Mouse (Mus musculus) thymus, postnatal 10 days (tissue): ENCODE results near the gene Lbh.

Source experiments
- DNase-seq, 2 experiments: peaks; one replicate each; pipeline ENCODE4 v3.0.0; 2021; ENCODE audit warnings: low spot score in 2 of 2

Lbh gene

DNA sequence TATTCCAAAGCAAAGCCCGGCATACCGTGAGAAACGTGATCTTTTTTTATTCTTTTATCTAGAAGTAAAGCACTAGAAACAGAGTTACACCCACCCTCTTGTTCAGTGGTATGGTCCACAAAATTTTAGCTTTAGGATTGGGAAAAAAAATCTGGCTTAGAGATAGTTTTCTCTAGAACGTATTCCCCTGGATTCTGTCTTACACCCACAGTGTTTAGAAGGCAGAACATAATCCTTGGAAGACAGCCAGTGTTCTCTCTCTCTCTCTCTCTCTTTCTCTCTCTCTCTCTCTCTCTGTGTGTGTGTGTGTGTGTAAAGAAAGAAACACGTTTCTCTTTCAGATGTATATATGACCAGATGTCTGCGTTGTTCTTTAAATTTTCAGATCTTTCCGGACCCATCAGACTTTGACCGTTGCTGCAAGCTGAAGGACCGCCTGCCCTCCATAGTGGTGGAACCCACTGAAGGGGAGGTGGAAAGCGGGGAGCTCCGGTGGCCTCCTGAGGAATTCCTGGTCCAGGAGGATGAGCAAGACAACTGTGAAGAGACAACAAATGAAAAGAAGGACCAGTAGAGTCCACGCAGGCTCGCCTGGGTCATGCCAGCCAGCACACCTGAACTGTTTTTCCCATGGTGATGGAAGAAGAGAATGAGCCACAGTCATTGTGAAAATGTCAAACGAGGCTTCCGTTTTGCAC is 20.9 kb downstream of the Lbh start:
- DNase-seq, result peak; percentile 44 to 45

DNA sequence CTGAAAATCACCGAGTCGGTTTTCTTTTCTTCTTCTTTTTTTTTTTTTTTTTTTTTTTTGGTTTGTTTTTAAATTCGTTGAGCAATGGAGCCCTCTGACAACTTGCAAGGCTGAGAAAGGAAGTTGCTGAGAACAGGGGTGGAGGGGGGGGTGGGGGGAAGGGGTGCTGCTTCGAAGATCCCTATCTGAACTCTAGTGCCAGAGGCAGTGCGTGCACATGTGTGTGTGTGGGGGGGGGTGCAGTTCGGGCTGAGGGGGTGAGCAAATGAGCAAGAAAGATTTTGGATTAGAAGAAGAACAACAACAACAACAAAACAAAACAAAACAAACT is 21.4 kb downstream of the Lbh start:
- DNase-seq, result peak; percentile 62 to 67

DNA sequence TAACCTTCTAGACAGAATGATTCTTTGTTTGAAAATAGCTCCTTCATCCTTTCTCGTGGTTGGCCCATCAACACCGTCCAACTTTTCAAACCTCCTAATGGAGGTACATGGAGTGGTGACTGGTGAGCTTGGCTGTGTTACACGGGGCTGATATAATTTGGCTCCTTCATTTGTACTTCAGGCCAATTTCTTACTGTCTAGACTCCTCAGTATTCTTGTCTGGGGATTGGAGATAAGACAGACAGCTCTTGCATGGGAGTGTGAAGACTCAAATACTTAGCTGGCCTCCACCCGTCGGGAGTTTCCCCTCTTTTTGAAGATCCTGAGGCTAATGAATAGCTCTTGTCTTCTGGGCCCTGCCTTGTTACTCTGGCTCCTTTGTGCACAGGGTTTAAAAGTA is 26.3 kb downstream of the Lbh start:
- no peak for DNase-seq

DNA sequence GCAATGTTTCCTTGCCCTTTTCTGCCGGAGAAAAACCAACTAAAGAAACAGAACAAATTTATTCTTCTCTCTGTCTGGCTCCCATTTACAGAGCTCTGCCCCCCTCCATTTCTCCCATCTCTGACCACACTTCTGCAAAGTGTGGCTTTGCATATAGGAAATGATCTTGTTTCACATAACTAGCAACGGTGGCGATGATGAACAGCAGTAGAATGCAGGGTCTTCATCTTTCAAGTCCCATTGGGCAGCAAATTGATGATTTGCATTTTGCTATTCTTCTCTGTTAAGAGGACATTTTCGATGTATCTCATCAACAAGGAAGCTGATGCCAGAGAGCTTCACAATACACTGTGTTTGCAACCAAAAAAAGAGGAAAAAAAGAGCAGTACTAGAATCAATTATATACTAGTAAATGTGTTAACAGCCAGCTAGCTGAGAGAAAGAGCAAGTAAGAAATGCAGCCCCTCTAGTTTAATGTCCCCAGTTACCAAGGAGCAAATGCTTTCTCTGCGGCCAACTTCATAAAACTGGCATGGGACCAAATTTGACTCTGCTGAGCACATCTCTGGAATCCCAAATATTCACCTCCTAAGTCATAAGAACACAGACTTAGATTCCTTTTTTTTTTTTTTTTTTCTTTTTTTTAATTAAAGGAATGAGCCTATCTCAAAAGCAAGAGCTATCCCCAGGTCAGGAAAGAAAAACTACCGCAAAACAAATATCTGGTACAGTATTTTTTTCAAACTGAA is 29.2 kb downstream of the Lbh start:
- no peak for DNase-seq

DNA sequence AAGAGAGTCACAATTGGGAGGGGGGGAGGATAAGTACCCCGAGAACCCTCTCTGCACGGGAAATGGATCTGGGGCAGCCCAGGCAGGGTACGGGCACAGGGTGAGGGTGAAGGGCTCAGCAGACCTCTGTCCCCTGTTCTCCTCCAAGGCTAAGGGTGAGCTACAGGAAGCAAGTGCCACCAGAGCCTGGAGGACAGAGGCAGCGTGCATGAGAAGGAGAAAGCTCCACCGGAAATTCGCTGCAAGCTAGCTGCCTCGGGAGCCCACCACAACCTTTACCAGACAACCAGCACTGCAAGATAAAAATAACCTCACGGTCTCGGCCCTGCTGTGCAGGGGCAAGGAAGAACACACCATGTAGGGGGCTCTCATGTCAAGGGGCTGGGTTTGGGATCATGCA is 30.0 kb downstream of the Lbh start:
- DNase-seq, result peak; percentile 76

DNA sequence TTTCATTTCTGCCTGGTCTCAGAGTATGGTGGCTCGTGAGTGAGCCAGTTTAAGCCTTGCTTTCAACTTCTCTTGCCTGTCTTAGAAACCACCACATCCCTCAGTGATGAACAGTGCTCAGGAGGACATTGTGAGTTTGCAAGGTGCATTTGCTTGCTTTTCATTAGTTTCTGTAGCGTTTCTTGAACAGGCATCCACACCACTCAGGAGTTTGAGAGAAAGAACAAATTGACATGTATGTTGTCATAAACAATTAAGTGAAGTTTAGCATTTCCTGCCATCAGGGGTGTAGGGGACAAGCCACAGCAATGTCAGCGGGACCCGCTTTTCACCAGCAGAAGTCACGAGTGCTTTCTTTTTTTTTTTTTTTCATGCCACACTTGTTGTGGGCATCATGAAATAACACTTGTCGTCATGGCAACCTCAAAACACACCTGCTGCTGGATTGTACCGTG is 31.2 kb downstream of the Lbh start:
- peak; percentile 59 to 67 for DNase-seq

DNA sequence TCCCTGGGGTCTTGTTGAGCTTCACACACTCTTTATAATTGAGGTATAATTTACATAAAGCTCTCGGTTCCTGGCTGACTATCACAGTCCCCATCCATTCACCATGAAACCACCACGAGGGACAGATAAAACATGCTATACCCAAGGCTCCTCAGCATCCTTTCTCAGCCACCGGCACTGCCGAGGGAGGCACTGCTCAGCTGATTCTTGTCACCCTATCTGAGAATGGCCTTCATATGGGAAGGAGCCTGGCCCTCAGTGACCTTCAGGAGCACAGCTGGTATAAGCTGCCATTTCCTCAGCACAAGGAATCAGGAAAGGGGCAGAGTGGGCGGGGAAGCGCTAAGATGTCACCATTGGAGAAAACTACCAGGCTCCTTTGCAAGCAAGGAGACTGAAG is 33.2 kb downstream of the Lbh start:
- DNase-seq, result no peak

DNA sequence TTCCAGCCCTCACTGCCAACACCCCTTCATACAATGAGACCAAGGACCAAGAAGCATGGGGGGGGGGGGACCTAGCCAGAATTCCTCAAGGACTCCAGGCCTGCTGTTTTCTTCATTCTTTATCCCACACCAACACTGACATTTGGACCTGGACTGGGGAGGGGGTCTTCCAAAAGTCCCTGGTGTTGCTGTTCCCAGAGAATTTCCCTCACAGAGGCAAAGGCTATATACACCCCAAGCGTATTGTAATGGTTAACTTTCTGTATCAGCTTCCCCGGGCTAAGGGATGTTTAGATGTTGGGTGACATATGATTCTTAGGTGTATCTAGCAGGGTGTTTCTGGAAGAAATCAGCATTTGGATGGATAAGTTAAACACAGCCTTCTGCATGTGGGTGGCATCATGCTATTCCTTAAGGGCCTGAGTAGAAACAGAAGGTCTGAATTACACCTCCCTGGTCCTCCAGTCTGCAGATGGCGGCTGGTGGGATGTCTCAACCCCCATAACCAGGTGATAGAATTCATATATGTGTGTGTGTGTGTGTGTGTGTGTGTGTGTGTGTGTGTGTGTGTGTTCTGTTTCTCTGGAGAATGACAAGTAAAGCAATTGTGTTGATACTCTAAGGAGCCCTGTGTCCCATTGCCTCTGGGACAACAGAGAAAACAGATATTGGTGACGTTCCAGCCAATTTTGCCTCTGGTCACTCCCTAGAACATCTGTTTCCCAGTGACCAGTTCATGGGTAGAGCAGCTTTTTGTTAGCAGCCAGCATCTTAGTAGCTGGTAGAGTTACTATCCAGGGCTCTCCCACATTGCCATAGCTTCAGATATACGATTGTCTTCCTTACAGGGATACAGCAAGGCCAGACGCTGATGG is 35.9 kb downstream of the Lbh start:
- DNase-seq, result no peak

DNA sequence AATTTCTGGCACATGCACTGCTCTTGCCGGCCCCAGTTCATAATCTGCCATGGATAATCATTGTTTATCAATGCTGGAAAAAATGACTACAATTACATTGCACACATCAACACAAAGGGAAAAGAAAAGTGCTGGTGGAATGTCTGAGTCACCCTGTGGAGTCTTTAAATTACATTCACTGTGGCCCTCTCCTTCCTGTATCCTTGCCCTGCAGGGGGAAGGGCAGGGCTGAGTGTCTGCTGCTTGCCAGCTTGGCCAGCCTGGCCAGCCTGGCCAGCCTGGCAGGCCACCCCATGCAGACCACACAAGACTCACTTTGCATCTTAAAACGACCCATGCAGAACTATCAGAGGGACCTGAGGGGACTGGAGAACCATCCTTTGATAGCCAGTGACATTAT is 37.4 kb downstream of the Lbh start:
- no peak for DNase-seq

DNA sequence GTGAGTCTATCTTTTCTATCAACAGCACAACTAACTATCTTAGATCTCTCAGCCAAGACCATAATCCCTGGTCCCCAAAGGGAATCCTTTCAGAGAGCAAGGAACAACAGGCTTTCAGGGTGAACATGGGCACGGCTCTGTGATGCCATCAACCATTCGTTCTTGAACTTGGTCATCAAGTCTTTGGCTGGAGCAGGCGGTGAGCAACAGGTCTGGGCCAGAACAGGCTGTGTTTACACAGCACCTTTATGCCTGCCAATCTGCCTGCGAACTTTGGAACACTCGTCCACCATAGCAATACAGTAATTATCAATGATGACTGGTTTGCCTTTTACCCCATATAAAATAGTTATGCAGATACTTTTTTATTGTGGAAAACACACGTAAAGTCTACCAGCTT is 38.9 kb downstream of the Lbh start:
- no peak for DNase-seq

DNA sequence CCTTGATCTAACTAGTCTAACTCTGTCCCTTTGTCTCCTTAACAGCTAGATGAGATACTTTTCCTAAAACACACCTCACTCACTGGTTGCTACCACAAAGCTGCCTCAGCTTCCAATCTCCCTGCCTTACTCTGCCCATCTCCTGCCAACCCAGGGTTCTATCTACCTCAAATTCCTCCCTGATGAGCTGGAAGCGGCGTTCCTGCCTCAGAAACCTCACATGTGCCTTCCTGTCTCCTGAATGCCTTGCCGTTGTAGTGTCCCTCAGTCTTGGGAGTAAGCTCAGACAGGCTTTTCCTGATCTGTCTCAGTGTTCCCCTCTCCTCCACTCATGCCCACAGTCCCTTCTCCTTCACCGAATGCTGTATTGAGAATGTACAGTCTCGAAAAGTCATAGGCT is 40.8 kb downstream of the Lbh start:
- no peak for DNase-seq

DNA sequence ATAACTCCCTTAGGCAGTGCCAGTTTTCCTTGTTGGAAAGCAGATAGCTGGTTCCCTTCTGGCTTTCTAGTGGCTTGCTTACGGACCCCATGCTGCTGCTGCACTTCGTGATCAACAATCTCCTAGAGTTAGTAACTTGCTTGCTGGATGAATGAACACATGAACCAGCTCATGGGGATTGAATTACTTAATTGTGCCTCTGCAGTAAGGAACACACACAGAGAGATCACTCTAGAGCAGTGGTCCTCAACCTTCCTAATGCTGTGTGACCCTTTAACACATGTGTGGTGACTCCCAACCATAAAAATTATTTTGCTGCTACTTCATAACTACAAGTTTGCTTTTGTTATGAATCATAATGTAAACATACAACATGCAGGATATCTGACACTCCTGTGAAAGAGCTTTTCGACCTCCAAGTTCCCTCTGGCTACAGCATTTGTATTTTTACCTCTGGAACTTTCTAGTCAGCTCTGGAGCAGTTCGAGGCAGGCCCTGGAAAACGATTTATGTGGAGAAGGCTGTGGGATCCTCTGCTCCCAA is 41.5 kb downstream of the Lbh start:
- DNase-seq, result no peak

DNA sequence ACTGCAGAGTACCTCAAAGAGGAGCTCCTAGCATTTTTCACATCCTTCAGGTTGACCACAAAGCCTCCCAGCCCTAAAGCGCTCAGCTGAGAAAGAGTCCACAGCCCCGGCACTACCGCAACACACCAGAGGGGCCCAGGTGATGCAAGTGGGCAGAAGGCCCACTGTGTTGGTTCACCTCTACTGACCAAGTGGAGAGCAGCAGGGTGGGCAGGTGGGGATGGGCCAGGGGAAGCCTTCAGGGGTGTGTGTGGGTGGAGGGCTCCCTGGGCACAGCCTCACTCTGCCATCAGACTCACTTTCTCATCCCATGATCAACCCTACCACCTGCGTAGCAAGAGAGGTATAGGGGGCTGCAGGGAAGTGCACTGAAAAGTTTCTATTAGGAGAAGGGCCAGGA is 42.1 kb downstream of the Lbh start:
- no peak for DNase-seq

DNA sequence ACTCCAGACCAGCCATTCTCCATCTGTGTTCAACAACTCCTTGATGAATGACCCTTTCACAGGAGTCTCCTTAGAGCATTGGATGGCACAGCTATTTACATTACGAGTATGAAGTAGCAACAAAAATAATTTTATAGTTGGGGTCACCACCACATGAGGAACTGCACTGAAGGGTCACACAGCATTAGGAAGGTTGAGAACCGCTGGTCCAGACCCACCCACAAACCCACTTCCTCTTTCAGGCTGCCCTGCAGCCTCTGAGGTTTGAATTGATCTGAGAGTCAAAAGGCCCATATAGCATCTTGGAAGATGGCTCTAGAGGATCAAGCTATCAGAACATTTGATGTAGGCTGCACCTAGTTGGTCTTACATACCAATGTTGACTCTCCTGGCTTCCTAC is 42.8 kb downstream of the Lbh start:
- no peak for DNase-seq

DNA sequence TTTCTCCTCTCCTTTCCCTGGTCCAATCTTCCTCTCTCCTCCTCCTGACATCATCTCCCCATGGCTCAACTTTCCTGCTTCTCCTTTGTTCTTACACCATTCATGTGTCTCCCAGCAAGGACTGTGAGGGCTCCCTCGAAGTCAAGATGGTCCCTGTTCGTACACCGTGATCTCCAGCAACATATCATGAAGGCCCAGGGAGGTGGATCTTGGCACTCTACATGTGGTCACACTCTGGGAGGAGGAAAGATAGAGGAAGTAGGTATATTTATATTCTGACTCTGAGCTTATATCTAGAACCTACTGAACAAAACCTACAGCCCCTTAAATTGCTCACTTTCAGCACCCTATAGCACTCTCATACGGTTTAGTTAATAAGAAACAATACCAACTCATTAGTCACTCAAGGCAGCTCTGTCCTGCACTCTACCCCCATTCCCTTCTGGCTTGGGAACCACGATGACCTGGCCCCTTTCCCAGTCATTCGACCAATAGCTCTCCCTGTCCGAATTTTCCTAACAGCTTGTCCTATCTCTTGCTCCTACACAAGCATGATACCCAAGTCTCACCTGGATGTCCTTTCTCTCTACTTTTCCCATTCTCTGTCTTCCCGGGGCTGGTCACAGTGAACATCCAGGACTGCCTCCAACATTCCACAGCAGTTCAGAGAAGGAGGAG is 44.0 kb downstream of the Lbh start:
- no peak for DNase-seq

DNA sequence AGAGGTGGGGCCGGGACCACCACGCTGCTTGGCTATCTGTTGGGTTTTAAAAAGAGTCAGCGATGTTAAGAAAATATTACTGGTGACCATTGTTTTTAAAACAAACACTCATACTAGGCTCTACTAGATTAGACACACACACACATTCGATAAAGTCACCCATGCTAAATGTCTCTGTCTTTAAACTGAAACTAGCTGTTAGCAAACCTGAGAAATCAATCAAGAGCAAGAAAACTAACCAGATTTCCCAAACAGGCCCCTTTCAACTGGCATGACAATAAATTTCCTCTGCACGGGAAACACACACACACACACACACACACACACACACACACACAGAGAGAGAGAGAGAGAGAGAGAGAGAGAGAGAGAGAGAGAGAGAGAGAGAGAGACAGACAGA is 47.6 kb downstream of the Lbh start:
- no peak for DNase-seq

DNA sequence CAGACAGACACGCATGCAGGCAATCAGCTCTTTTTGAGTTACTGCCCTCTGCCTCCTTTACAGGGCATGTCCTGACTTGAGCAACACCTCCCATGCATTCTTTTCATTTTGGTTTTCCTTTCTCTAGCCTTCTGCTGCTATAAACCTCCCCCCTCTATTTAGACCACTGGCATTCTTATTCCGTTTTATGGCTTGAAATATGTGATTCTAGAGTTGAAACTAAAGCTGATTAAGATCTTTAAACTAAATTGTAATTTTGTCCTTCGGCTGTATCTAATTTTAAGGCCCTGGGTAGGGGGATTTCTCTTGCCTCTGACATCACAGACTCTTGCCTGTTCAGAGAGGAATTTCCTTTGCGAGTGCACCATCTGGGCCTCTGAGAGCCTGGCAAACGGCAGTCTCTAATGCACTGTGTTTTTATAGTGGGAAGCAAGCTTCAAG is 48.0 kb downstream of the Lbh start:
- no peak for DNase-seq

DNA sequence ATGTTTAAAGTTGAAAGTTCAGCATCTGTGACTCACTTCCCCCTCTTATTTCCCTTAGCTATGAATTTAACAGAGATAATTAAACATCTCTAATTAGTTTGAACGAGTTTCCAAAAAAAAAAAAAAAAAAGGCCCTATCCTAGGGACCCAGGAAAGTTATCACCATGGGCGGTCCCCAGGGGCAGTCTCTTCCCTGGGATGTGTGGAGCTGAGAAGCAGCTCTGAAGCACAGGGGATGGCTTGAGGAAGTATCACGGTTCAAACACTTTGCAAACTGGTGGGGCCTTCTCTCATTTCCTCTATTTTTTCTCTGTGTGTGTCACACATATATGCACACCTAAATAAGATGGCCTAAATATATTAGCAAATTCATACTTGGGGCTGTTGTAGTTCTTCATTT is 48.8 kb downstream of the Lbh start:
- DNase-seq, result no peak

DNA sequence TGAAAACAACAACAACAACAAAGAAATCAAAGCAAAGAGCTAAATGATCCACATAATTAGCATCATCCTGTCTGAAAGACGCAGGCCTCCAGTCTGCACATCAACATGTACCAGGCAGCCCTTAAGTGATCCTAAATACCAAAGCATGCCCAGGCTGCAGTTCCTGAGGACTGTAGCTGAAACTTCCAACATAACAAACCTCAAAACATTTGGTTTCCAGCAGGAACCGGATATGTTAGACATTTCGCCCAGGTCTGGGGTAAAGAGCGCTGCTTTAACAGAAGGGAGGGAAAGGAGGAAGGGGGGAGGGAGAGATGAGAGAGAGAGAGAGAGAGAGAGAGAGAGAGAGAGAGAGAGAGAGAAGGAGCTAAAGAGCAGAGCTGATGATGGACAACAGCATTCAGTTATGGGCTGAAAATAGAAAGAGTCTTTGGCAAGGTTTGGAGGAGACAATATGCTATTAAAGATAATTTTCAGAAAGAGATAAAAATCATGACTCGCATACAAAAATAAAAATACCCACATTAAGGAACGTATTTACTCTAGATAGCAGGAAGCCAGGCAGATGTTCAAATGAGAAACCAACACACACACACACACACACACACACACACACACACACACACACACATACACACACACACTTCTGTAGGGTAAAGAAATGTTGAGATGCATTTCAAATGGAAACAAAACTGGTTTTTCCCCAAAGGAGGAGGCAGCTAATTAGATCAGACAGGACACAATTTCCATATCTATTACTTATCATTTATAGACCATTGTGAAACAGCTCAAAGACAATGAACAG is 49.5 kb downstream of the Lbh start:
- DNase-seq, result no peak

DNA sequence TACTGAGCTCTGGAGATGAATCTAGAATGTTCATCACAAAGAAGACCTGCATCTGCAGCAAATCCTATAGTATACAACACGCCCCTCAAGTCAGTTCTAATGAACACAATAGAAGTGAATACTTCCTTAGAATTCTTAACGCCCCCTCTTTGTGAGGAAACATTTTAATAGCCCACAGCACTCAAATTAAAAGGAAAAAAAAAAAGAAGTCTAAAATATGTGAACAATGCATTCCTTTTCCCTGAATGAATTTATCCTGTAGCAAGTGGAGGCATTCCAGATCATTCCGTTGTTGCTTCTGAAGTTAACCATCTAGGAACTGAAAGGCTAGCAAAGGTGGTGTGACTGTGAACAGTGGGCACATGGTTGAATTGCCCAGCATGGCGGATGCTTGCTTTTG is 50.6 kb downstream of the Lbh start:
- no peak for DNase-seq

DNA sequence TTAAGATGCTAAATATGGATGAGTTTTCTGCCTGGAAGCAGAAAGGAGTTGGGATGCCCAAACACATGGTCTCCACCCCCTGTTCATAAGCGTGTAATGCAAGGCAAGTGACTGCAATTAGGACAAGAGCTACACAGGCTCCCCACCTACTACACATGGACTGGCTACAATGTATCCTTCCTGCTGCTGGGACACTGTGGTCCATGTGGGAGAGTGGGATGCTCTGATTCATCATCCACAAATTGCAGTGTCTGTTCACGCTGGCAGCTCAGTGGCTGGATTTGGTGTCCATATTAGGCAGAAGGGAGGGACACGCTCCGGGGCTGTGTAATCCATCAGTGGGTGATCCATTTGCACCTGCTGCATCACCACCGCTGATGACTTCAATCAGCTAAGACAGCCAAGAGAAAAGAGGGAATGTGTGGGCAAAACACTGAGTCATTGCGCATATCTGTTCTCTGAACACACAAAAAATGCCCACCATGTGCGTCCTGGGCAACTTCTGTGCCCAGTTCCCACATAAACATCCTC is 52.6 kb downstream of the Lbh start:
- DNase-seq, result no peak
